Mouse (Mus musculus) granulocyte monocyte progenitor cell, adult 5-6 weeks (primary cell): ENCODE data around the gene Lrrc55. TPM values are rescaled to one million over a fixed set of nuclear protein-coding genes. Genes with fewer than 3 reads are reported as not detected.
A peak's percentile ranks its signal among the peaks of the same experiment; 100 is the strongest.

Experiments
- ATAC-seq: replicated peaks from 2 replicates; pipeline ENCODE4 v1.8.0; 2016; ENCODE audit warnings: mild to moderate bottlenecking, moderate TSS enrichment, inconsistent platforms; ENCODE audit not compliant: poor library complexity, severe bottlenecking
- total RNA-seq, 2 experiments: library from RNA; stranded (forward) in 1 of 2; stranded (reverse) in 1 of 2; fragments of 200-712, 200-1000 nt in 1 of 2; fragments of >200 nt in 1 of 2; fragmentation: Nextera tagmentation in 1 of 2; gene quantifications; 2 replicates each; pipeline ENCODE4 v1.2.3; 2014 to 2017

The Lrrc55 gene
- total RNA-seq, 2 experiments from 2014 or later: not detected

DNA sequence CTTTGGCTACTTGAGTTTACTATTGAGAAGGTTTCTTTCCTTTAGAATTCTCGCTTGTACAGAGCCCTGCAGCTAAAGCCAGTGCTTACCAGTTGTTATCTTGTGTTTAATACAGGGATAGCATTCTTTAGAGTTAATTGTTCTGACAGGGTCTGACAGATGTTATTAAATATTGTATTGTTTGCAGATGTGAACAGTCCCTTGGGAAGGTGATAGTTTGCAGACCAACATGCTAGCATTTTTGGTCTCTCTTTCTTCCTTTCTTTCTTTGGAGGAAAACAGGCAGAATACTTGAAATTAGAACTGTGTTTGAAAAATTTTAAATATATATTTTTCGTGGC, 24.3 kb downstream of the Lrrc55 start:
- no peak for ATAC-seq

GRCm38 (mm10) chr2:85172071-85172762, 24.8 kb downstream of the Lrrc55 start:
- no peak for ATAC-seq

GRCm38 (mm10) chr2:85168327-85168726, 28.7 kb downstream of the Lrrc55 start:
- ATAC-seq: peak; percentile 57

- ATAC-seq: no peak
Observed at GRCm38 (mm10) chr2:85167624-85168023, 29.4 kb downstream of the Lrrc55 start.

DNA sequence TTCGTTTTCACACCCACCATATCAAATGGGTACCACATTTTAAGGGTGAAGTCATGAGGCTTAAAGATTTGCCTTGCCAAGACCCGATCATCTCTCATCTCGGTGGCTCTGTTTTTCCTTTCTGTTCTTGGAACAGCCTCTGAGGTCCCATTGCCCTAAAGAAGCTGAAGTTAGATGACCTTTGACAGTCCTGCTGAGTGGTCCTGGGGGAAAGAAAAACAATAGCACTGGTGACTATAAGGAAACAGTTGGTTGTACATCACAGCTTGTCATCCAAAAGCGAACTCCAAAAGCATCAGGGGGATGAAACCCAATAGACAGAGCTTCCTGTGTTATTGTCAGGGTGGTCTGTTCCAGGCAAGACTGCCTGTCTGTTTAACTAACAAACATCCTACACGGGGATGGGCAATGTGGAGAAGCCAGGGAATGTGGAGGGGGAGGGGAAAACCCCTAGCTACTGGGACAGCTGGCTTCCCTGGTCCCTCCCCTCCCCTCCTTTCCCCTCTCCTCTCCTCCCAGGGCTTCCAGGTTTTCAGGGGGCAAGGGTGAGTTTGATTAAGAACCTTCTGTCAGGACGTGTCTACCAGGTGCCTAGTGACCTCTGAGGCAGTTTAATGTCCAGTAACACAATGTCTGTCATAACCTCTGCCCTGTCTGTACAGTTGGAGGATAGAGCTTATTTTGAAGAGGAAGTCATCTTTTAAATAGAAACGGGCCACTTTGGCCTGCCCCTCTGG, 33.5 kb downstream of the Lrrc55 start:
- no peak for ATAC-seq

- ATAC-seq: no peak
Observed at GRCm38 (mm10) chr2:85161638-85162093, 35.3 kb downstream of the Lrrc55 start.

- ATAC-seq: no peak
Observed at GRCm38 (mm10) chr2:85160901-85161637, 35.9 kb downstream of the Lrrc55 start.

DNA sequence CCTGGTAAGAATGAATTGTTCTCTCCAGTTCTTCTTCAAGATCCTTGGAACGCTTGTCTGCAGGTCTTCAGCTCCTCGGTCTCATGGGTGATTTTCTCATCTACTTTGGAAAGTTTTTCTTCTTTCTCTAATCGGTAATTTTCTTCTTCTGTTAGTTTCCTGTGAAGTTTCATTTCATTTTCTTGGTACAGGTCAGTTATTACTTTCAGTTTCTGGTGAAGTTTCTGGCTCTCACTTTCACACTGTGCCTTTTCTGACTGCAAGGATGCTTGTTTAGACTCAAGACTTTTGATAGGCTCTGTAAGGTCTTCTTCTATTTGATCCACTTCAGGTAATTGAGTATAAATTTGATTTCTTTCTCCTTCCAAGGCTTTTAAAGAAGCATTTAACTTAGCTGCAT, 39.6 kb downstream of the Lrrc55 start:
- ATAC-seq: no peak

GRCm38 (mm10) chr2:85156136-85156535, 40.9 kb downstream of the Lrrc55 start:
- ATAC-seq: peak; percentile 23

DNA sequence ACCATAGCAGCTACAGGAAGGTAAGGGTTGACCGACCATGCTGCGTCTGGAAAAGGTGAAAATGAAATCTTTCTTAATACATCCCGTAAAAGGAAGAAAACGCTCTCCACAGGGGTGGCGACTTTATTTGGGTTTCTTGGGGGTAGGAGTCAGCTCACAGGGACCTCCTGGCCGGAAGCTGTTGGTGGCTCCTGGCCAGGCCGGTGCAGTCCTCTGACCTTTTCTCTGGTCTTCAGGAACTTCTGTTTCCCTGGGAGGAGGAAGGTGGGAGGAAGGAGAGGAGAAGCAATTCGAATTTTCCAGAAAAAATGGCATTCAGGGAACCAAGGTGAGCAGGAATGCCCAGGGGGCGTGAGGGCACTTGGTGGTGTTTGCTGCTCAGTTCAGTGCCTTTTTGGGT, 41.7 kb downstream of the Lrrc55 start:
- ATAC-seq: no peak

DNA sequence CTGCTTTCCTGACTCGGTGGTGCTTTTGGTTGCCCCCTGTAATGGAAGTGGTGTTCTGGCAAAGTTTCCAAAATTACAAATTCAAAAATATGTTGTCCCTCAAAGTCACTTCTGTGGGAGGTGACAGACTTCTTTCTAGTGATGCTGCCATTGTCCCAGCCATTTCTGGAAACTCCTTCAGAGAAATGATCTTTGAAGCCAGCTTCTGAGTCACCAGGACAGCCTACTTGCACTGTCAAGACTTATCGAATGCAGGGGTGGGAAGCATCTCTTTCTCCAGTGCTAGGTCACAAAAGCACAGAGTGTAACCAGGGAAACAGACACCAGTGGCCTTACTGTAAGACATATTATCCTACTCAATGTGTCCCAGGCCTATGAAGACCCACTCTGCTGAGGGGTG, 45.8 kb downstream of the Lrrc55 start:
- ATAC-seq: no peak

DNA sequence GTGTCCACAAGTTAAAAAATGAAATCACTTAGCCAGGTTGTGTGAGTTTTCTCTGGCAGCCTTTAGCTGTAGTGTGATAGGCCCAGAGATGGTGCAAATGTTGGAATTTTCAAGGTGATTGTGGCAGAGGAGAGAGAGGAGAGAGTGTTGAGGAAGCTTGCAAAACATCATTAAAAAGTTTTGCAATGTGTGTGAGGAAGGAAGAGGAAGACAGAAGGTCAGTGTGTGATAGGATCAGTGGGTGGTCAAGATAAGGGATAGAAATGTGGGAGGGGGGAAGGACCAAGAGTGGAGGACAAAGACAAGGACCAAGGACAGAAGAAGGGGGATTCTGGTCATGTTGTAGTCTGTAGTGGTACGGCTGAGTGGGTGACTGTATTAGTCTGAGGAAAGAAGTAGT, 46.6 kb downstream of the Lrrc55 start:
- peak; percentile 83 for ATAC-seq

- ATAC-seq: no peak
Observed at GRCm38 (mm10) chr2:85147481-85147880, 49.5 kb downstream of the Lrrc55 start.

DNA sequence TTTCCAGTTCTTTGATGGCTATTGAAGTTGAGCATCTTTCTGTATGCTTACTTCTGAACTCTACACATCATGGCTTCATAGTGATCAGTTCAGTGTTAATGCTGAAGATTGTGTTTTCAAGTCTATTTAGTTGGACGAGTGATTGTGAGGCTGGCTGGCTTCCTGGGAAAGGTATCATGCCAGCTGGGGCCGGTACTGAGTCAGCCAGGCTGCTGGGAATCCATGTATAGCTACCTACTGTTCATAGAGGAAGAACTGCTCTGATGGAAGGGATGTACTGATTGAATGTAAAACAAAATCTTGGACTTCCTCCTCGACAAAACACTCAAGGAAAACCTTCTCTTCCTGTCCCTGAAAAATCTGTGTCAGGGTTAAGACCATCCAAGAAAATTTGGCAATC, 51.7 kb downstream of the Lrrc55 start:
- no peak for ATAC-seq

GRCm38 (mm10) chr2:85144908-85145307, 52.1 kb downstream of the Lrrc55 start:
- peak; percentile 71 for ATAC-seq

DNA sequence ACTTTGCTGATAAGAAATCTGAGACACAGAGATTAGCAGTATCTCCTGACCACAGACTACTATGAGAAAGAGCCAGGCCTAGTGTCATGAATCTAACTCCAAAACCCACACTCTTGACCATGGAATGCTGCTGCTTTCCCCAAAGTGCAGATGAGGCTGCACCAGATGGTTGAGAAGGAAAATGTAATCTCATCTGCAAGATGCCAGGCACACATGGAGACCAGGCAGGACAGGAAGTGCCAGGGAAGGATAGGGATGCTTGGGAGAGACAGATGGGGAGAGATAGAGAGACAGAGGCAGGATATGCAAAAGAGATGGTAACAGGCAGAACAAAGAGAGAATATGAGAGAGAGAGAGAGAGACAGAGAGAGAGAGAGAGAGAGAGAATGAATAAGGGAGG, 56.2 kb downstream of the Lrrc55 start:
- ATAC-seq: no peak

DNA sequence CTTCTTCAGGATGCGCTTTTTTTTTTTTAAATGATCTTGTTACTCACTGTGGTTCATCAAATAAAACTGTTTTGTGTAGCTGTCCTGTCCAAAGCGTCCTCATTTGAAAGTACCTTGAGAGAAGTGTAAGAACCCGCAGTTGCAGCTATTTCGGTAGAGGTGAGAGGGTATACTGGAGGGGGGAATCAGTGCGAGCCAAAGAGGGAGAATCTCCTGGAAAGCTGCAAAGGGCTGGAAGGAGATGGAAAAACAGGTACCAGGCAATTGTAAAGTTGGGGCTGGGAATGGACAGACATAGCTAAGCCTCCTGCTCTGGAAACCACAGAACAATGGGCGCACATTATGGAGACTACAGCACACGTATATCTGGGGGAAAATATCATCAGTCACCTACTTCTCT, 57.2 kb downstream of the Lrrc55 start:
- ATAC-seq: no peak

- no peak for ATAC-seq
Observed at GRCm38 (mm10) chr2:85139393-85139792, 57.6 kb downstream of the Lrrc55 start.

DNA sequence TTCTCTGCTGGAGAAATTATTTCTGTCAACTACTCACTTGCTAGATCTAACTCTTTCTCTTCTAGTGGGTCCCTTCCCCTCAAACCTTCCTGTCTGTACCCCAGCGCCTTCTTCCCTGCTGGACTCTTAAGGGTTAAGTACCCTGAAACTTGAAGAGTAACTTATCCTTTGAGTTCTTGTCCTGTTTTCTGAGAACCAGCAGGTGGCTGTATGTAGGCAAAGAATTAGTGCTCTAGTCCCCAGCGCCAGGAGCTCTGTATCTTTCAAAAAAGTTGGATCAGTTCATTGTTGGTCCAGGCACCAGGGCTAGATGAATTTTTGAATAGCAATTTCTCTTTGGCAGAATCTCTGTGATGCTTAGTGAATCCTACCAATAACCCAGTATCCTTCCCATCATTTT, 58.9 kb downstream of the Lrrc55 start:
- ATAC-seq: peak; percentile 29

DNA sequence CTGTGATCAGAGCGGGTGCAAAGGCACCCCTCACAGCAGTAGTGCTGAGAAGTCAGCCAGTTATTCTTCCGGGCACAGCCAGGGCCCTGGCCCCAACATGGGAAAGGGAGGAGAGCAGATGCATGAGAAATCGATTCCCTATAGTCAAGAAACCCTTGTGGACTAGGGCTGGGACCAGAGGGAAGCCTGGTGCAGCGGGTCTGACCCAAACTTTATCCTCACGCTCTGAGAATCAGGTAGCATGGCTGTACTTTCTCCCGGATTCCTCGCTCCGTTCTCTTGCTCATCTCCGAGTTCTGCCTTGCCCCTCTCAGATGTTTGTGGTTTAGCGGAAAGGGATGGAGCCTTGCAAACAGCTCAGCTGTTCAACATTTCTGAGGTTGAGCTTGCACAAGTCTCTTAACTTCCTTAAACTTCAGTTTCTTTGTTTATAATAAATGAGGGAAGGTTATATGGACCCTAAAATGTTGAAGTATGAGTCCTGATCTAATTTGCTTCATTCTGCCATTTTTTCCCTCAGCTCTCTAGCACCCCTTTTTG, 59.3 kb downstream of the Lrrc55 start:
- peak; percentile 76 for ATAC-seq
